Mouse (Mus musculus) midbrain, postnatal 0 days (tissue): Measurements from ENCODE around the gene Cdh16. TPM values are rescaled to one million over a fixed set of nuclear protein-coding genes. Genes with fewer than 3 reads are reported as not detected.
A peak's percentile ranks its signal among the peaks of the same experiment; 100 is the strongest.

Experiments used
- ATAC-seq: fragments of 200-750 bp; cut with Nextera tagmentation; 2 replicates; pipeline ENCODE4 v1.8.0; 2017; ENCODE audit warnings: moderate number of reproducible peaks, mild to moderate bottlenecking, moderate TSS enrichment, moderate library complexity; ENCODE audit not compliant: low FRiP score
- DNase-seq: peaks from one replicate; pipeline ENCODE4 v3.0.0-alpha.2; 2015; ENCODE audit warnings: low spot score
- H3K27ac ChIP-seq: fragments of 300-500 bp; sonication (generic); 2 replicates; pipeline ENCODE4 v1.5.1; 2014; ENCODE audit warnings: low read depth, mild to moderate bottlenecking, low read length, mixed read lengths
- H3K27me3 ChIP-seq: fragments of 300-500 bp; sonication (generic); 2 replicates; pipeline ENCODE4 v1.6.1; 2014; ENCODE audit warnings: low read length, control low read depth, mixed read lengths; ENCODE audit not compliant: insufficient read depth
- H3K36me3 ChIP-seq: fragments of 300-500 bp; sonication (generic); 2 replicates; pipeline ENCODE4 v1.6.1; 2014; ENCODE audit warnings: low read length, control low read depth, mixed read lengths; ENCODE audit not compliant: insufficient read depth
- H3K4me1 ChIP-seq: fragments of 300-500 bp; sonication (generic); 2 replicates; pipeline ENCODE4 v1.6.1; 2014; ENCODE audit warnings: mild to moderate bottlenecking, control low read depth, antibody characterized with exemption, low read length, mixed read lengths; ENCODE audit not compliant: insufficient read depth
- H3K4me2 ChIP-seq: fragments of 300-500 bp; sonication (generic); 2 replicates; pipeline ENCODE4 v1.6.1; 2014; ENCODE audit warnings: low read depth, mild to moderate bottlenecking, low read length, mixed read lengths; ENCODE audit not compliant: poor library complexity, severe bottlenecking
- H3K4me3 ChIP-seq: fragments of 300-500 bp; sonication (generic); 2 replicates; pipeline ENCODE4 v1.5.1; 2014; ENCODE audit warnings: low read depth, mild to moderate bottlenecking, low read length, moderate library complexity
- H3K9ac ChIP-seq: fragments of 300-500 bp; sonication (generic); replicated peaks from 2 replicates; pipeline ENCODE4 v1.6.1; 2014; ENCODE audit warnings: mild to moderate bottlenecking, low read length, moderate library complexity, mixed read lengths; ENCODE audit not compliant: poor library complexity, severe bottlenecking
- H3K9me3 ChIP-seq: fragments of 300-500 bp; sonication (generic); 2 replicates; pipeline ENCODE4 v1.6.1; 2016; ENCODE audit warnings: low read length, control low read depth
- CTCF ChIP-seq: IDR thresholded peaks from 2 replicates; pipeline ENCODE4 v1.5.1; 2016; ENCODE audit warnings: antibody characterized with exemption, mild to moderate bottlenecking
- WGBS: fragments of 180-500 bp; shearing (Covaris S2); extraction: QIAGEN DNeasy Blood & Tissue Kit; methylation state at CpG from one replicate; pipeline ENCODE4 v1.1.7; 2014; 5-methylcytosine and 5-hydroxymethylcytosine counted together
- polyA plus RNA-seq: library from polyadenylated mRNA; unstranded; fragments of >200 nt; fragmentation: Nextera tagmentation; extraction: Ambion mirVana; gene quantifications from 2 replicates; pipeline ENCODE4 v1.2.1, GENCODE M21; 2015
- total RNA-seq: library from RNA; depleted of rRNA; stranded (reverse); fragments of >200 nt; gene quantifications from 2 replicates; pipeline ENCODE4 v1.2.3, GENCODE M21; 2014

Cdh16 gene
- total and polyA plus RNA-seq, 2 experiments from 2014 or later, result not detected

GRCm38 (mm10) chr8:104610185-104610766 is 13.9 kb downstream of the Cdh16 start:
- H3K27ac ChIP-seq, result no peak overlapping the region
- DNase-seq (no peak), ATAC-seq (no peak)
- H3K27me3 ChIP-seq, result no peaks in the 10 kb centered on the region
- 81% methylated on average over 12 of the region's 12 CpGs for WGBS
- no peak overlapping the region for H3K9ac ChIP-seq
- no peak overlapping the region for H3K4me3 ChIP-seq
- TF ChIP-seq CTCF, result no peak
- H3K9me3 ChIP-seq, result no peaks in the 10 kb centered on the region
- no peaks in the 10 kb centered on the region for H3K36me3 ChIP-seq
- H3K4me1 ChIP-seq, result no peaks in the 10 kb centered on the region
- no peak overlapping the region for H3K4me2 ChIP-seq

DNA sequence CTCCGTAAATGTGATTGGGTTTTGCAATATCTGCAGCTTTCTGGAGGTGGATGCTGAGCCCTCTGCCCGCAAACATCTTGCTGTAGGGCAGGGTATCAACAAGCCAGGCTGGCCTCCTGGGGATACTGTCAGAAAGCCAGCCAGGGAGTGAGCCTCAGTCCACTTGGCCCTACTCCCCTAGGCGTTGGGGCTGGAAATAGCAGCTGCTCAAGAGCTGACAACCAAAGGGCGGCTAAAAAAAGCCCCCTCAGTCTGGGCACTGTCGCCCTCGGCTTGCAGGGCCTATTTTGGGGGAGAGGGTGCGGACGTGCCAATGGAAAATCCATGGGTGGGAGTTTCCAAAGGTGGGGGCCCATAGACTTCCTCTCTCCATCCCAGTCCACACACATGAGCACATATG is 15.0 kb downstream of the Cdh16 start:
- H3K27ac ChIP-seq, result no peak overlapping the region
- no peaks in the 10 kb centered on the region for H3K9me3 ChIP-seq
- WGBS, result 78% methylated on average over 8 of the region's 8 CpGs
- no peaks in the 10 kb centered on the region for H3K36me3 ChIP-seq
- DNase-seq (no peak), ATAC-seq (no peak)
- no peak overlapping the region for H3K4me3 ChIP-seq
- TF ChIP-seq CTCF, result no peak
- no peak overlapping the region for H3K9ac ChIP-seq
- H3K4me2 ChIP-seq, result no peak overlapping the region
- no peaks in the 10 kb centered on the region for H3K4me1 ChIP-seq
- no peaks in the 10 kb centered on the region for H3K27me3 ChIP-seq

DNA sequence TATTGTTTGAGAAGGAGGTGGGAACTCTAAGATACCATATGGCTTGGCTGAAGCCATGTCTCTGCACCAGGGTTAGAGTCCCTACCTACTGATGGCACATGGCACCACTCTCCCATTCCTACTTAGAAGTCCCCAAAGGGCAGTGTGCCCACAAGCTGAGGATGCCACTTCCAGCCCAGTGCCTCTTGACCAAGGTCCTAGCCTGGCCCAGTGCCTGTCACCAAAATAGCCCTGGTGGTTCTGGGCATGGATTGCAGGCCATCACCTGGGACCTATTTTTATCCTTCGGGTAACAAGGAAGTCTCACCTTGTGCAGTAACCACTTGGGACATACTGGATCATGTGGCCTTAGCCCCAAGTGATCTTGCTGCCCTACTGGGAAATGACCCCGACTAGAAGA is 16.3 kb downstream of the Cdh16 start:
- Histone ChIP-seq H3K9ac (no peak overlapping the region), H3K27ac (no peak overlapping the region), H3K4me2 (no peak overlapping the region), H3K9me3 (no peaks in the 10 kb centered on the region), H3K27me3 (no peaks in the 10 kb centered on the region), H3K4me1 (no peaks in the 10 kb centered on the region), H3K4me3 (no peak overlapping the region), H3K36me3 (no peaks in the 10 kb centered on the region)
- ATAC-seq (no peak), DNase-seq (no peak)
- no peak for TF ChIP-seq CTCF
- WGBS, result 78% methylated on average over 2 of the region's 2 CpGs

- WGBS, result 54% methylated on average over 6 of the region's 6 CpGs
- ATAC-seq (no peak), DNase-seq (no peak)
- TF ChIP-seq CTCF, result no peak
- Histone ChIP-seq H3K27me3 (peaks cover 3% of the 10 kb centered on the region; the same call in 1 of the 2 replicates), H3K4me1 (no peaks in the 10 kb centered on the region; the same call in 1 of the 2 replicates), H3K9ac (no peak overlapping the region), H3K9me3 (no peaks in the 10 kb centered on the region), H3K4me2 (no peak overlapping the region), H3K4me3 (no peak overlapping the region), H3K36me3 (no peaks in the 10 kb centered on the region), H3K27ac (no peak overlapping the region)
Observed at GRCm38 (mm10) chr8:104606329-104606728, 17.9 kb downstream of the Cdh16 start.

- Histone ChIP-seq H3K9ac (no peak overlapping the region), H3K36me3 (no peaks in the 10 kb centered on the region), H3K4me2 (no peak overlapping the region), H3K4me3 (no peak overlapping the region), H3K27me3 (peaks cover 3% of the 10 kb centered on the region; the same call in 1 of the 2 replicates), H3K4me1 (no peaks in the 10 kb centered on the region; the same call in 1 of the 2 replicates), H3K27ac (no peak overlapping the region), H3K9me3 (no peaks in the 10 kb centered on the region)
- no peak for TF ChIP-seq CTCF
- ATAC-seq, result no peak
- no peak for DNase-seq
- WGBS, result 72% methylated on average over 4 of the region's 4 CpGs
Observed at GRCm38 (mm10) chr8:104603245-104603593, 21.0 kb downstream of the Cdh16 start.

DNA sequence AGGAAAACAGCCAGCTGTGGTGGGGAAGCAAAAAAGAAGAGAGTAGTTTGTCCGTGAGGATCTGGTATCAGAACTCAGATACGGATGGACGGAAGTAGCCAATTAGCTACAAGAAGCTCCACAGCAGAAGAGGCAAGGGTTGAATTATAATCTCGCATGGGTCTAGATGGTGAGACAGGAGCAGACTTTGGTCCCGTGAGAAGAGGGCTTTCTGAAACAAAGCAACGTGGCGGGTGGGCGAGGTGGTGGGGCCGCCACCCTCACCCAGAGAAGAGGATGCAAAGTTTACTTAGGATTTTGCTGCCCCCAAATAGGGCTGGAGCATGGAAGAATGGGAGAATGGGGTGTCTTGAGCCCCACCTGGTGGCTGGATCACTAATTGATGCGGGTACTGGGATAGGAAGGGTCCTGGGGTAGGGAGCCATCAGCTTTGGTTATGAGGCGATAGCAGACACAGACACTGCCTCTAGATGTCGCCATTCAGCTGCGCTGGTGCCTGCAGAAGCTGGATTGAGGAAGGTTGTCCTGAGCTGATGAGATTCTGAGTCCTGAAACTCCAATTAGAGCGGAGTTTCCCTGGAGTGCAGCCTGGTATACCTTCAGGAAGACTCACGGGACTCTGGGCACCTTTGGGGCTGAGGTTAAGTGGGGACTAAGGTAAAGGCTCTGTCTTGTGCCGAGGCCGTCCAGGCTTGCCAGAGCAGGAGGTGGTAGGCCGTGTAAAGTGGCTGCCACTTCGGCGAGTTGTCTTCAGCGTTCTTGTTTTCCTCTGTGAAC is 21.5 kb downstream of the Cdh16 start:
- peak; percentile 97 for TF ChIP-seq CTCF
- WGBS, result 19% methylated on average over 21 of the region's 21 CpGs
- peak; percentile 95 for DNase-seq
- Histone ChIP-seq H3K27me3 (peaks cover 3% of the 10 kb centered on the region; the same call in 1 of the 2 replicates), H3K4me2 (peak overlapping the region; percentile 41), H3K9me3 (no peaks in the 10 kb centered on the region), H3K4me1 (no peaks in the 10 kb centered on the region; the same call in 1 of the 2 replicates), H3K27ac (no peak overlapping the region), H3K4me3 (peak overlapping the region; percentile 15; the same call in 1 of the 2 replicates), H3K36me3 (no peaks in the 10 kb centered on the region), H3K9ac (no peak overlapping the region)
- ATAC-seq, result peak; percentile 88
